Mouse (Mus musculus) MEL (cell line): ENCODE measurements at regions not wholly inside any gene's neighbourhood (a gene's known extent, or its start where the extent isn't known, plus 50 kb on each side); places are given as distances from the start of the nearest gene placed in this dataset.

Experiments used
- DNase-seq: peaks from one replicate; pipeline ENCODE4 v3.0.0; 2011; ENCODE audit warnings: low read depth, low spot score
- H3K27ac ChIP-seq: 2 replicates; pipeline ENCODE4 v1.5.1; 2012; ENCODE audit warnings: low read depth, mild to moderate bottlenecking, control low read depth, low read length, moderate library complexity; ENCODE audit not compliant: control insufficient read depth
- H3K27me3 ChIP-seq, 2 experiments: fragments of 150-350 bp in 1 of 2; sonication (generic) in 1 of 2; 2 replicates each; pipeline ENCODE4 v1.6.1; 2012; ENCODE audit warnings: low read length in 2 of 2, mild to moderate bottlenecking in 2 of 2, improper control_type of control experiment in 1 of 2, moderate library complexity in 1 of 2; ENCODE audit not compliant: insufficient read depth in 2 of 2, control insufficient read depth in 1 of 2
- H3K36me3 ChIP-seq, 2 experiments: 2 replicates each; pipeline ENCODE4 v1.6.1; 2012 to 2014; ENCODE audit warnings: low read length in 2 of 2, improper control_type of control experiment in 1 of 2, inconsistent platforms in 1 of 2, mild to moderate bottlenecking in 1 of 2; ENCODE audit not compliant: insufficient read depth in 2 of 2, control insufficient read depth in 1 of 2
- H3K4me1 ChIP-seq, 2 experiments: fragments of 150-350 bp in 1 of 2; sonication (generic) in 1 of 2; 2 replicates each; pipeline ENCODE4 v1.6.1; 2012; ENCODE audit warnings: low read length in 2 of 2, improper control_type of control experiment in 1 of 2, mild to moderate bottlenecking in 1 of 2; ENCODE audit not compliant: insufficient read depth in 2 of 2, control insufficient read depth in 1 of 2
- H3K4me3 ChIP-seq, 2 experiments: fragments of 150-350 bp in 1 of 2; sonication (generic) in 1 of 2; 2 replicates each; pipeline ENCODE4 v1.5.1; 2012; ENCODE audit warnings: low read depth in 2 of 2, low read length in 2 of 2, mild to moderate bottlenecking in 2 of 2, moderate library complexity in 2 of 2, control low read depth in 1 of 2, improper control_type of control experiment in 1 of 2; ENCODE audit not compliant: control insufficient read depth in 1 of 2, insufficient read depth in 1 of 2
- H3K79me2 ChIP-seq: 2 replicates; pipeline ENCODE4 v1.6.1; 2012; ENCODE audit warnings: mild to moderate bottlenecking, low read length, moderate library complexity; ENCODE audit not compliant: control insufficient read depth, poor library complexity, insufficient read depth
- H3K9ac ChIP-seq: 2 replicates; pipeline ENCODE4 v1.6.1; 2012; ENCODE audit warnings: low read depth, mild to moderate bottlenecking, control low read depth, low read length, moderate library complexity; ENCODE audit not compliant: control insufficient read depth, poor library complexity, severe bottlenecking
- H3K9me3 ChIP-seq: fragments of 150-350 bp; sonication (generic); replicated peaks from 2 replicates; pipeline ENCODE4 v1.6.1; 2012; ENCODE audit warnings: mild to moderate bottlenecking, low read length, improper control_type of control experiment, moderate library complexity; ENCODE audit not compliant: insufficient read depth
- EP300 ChIP-seq, 2 experiments: IDR thresholded peaks; 2 replicates each; pipeline ENCODE4 v1.6.1; 2011; ENCODE audit warnings: improper control_type of control experiment in 2 of 2, low read length in 2 of 2, low read depth in 1 of 2, mild to moderate bottlenecking in 1 of 2
- ETS1 ChIP-seq: IDR thresholded peaks from 2 replicates; pipeline ENCODE4 v1.6.1; 2012; ENCODE audit warnings: low read depth, mild to moderate bottlenecking, inconsistent platforms, low read length, improper control_type of control experiment, moderate library complexity
- GABPA ChIP-seq: IDR thresholded peaks from 2 replicates; pipeline ENCODE4 v1.6.1; 2012; ENCODE audit warnings: low read depth, mild to moderate bottlenecking, inconsistent platforms, low read length, improper control_type of control experiment, moderate library complexity
- HCFC1 ChIP-seq: IDR thresholded peaks from 2 replicates; pipeline ENCODE4 v1.6.1; 2012; ENCODE audit warnings: low read depth, mild to moderate bottlenecking, inconsistent platforms, low read length, improper control_type of control experiment, moderate library complexity
- MAZ ChIP-seq: IDR thresholded peaks from 2 replicates; pipeline ENCODE4 v1.6.1; 2012; ENCODE audit warnings: low read depth, mild to moderate bottlenecking, inconsistent platforms, low read length, improper control_type of control experiment
- MYB ChIP-seq: IDR thresholded peaks from 2 replicates; pipeline ENCODE4 v1.6.1; 2011; ENCODE audit warnings: mild to moderate bottlenecking, low read depth, low read length, improper control_type of control experiment
- NRF1 ChIP-seq: IDR thresholded peaks from 2 replicates; pipeline ENCODE4 v1.6.1; 2014; ENCODE audit warnings: low read depth, mild to moderate bottlenecking, inconsistent platforms, low read length, improper control_type of control experiment, moderate library complexity; ENCODE audit not compliant: poor library complexity, insufficient read depth, severe bottlenecking
- POLR2AphosphoS5 ChIP-seq: IDR thresholded peaks from 2 replicates; pipeline ENCODE4 v1.6.1; 2012; ENCODE audit warnings: low read depth, borderline replicate concordance, mild to moderate bottlenecking, inconsistent platforms, low read length, moderate library complexity, mixed read lengths
- TAL1 ChIP-seq: IDR thresholded peaks from 2 replicates; pipeline ENCODE4 v1.6.1; 2012; ENCODE audit warnings: mild to moderate bottlenecking, inconsistent platforms, low read length, moderate library complexity, mixed read lengths
- USF1 ChIP-seq: IDR thresholded peaks from 2 replicates; pipeline ENCODE4 v1.6.1; 2014; ENCODE audit warnings: low read depth, mild to moderate bottlenecking, inconsistent platforms, low read length, improper control_type of control experiment, moderate library complexity
- USF2 ChIP-seq, 2 experiments: IDR thresholded peaks; 2 replicates each; pipeline ENCODE4 v1.6.1; 2011 to 2012; ENCODE audit warnings: improper control_type of control experiment in 2 of 2, low read length in 2 of 2, borderline replicate concordance in 1 of 2, inconsistent platforms in 1 of 2, low read depth in 1 of 2, mild to moderate bottlenecking in 1 of 2; ENCODE audit not compliant: insufficient read depth in 1 of 2
- ZC3H11A ChIP-seq: IDR thresholded peaks from 2 replicates; pipeline ENCODE4 v1.6.1; 2012; ENCODE audit warnings: low read depth, mild to moderate bottlenecking, inconsistent platforms, low read length, improper control_type of control experiment
- ZKSCAN1 ChIP-seq: IDR thresholded peaks from 2 replicates; pipeline ENCODE4 v1.6.1; 2012; ENCODE audit warnings: low read depth, mild to moderate bottlenecking, inconsistent platforms, low read length, improper control_type of control experiment, moderate library complexity
- ZMIZ1 ChIP-seq: IDR thresholded peaks from 2 replicates; pipeline ENCODE4 v1.6.1; 2012; ENCODE audit warnings: low read depth, mild to moderate bottlenecking, inconsistent platforms, low read length, improper control_type of control experiment, moderate library complexity

DNA sequence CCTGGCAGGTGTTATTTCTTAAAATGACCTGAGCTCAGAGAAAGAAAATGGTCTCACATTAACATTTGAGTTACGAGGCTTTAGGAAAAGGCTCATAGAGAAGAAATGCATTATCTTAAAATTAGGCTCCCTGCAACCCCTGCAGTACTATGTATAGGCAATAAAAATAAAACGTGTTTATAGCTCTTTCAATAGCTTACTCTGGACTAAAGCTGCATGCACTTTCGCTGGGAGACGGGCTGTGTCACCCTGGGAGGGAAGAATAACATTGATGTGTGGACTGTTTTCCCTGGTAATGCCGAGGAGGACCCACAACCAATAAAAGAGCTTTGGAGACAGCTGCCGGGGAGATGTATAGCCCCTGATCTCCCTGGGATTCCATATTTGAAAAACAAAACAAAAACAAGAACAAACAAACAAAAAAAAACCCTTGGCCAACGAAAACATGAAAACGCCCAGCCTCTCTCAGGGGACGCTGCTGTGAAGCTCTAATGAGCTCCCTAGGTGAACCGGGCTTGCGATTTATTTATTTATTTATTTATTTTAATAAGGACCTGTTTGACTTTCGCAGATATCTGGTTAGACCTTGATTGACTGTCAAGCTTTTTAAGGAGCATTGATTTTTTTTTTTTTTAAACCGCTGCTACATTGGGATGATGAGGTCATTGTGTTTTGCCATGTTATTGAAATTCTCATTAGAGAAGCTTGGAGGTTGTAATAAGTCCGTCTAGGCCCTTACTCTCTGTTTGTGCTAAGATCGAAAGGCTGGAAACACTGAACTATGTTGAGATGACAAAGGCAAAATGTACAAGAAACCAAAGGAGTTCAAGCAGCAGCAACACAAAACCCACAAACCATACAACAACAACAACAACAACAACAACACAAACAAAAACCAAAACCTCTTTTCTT lies 228.3 kb upstream of the Slc30a5 start:
- TF ChIP-seq POLR2AphosphoS5 (no peak), MYB (no peak), ZMIZ1 (no peak), USF2 (IDR thresholded peaks at IDR 0.05; ENCODE audit: borderline replicate concordance in 1 of 2, insufficient read depth in 1 of 2, low read depth in 1 of 2, low read length in 2 of 2) (no peak), GABPA (no peak), ETS1 (no peak), HCFC1 (no peak), TAL1 (no peak), NRF1 (no peak), ZKSCAN1 (no peak), ZC3H11A (no peak), USF1 (no peak), MAZ (no peak)
- H3K4me1 ChIP-seq: no peaks in the 10 kb centered on the region
- no peaks in the 10 kb centered on the region for H3K9me3 ChIP-seq
- no peak overlapping the region for H3K9ac ChIP-seq
- no peak overlapping the region for H3K4me3 ChIP-seq
- no peaks in the 10 kb centered on the region for H3K27me3 ChIP-seq
- no peak overlapping the region for H3K27ac ChIP-seq
- no peak for DNase-seq
- H3K36me3 ChIP-seq: no peaks in the 10 kb centered on the region
- no peaks in the 10 kb centered on the region for H3K79me2 ChIP-seq

- no peak for TF ChIP-seq EP300 (IDR thresholded peaks at IDR 0.05; ENCODE audit: low read depth in 1 of 2, low read length in 2 of 2)
- Histone ChIP-seq H3K4me1 (no peaks in the 10 kb centered on the region), H3K27ac (no peak overlapping the region), H3K79me2 (no peaks in the 10 kb centered on the region), H3K4me3 (no peak overlapping the region), H3K27me3 (no peaks in the 10 kb centered on the region), H3K9ac (no peak overlapping the region), H3K36me3 (no peaks in the 10 kb centered on the region), H3K9me3 (no peaks in the 10 kb centered on the region)
- no peak for DNase-seq
These were observed 216.3 kb upstream of the Slc30a5 start for GRCm38 (mm10) chr13:101049511-101049910.
